Mouse (Mus musculus): ENCODE measurements around the gene Olfr492.

Olfr492 gene

GRCm38 (mm10) chr7:108323574-108323973, at the start of gene Olfr492:
Olfr492 (minus strand) TSS chr7:108323674.
- no peak for DNase-seq

DNA sequence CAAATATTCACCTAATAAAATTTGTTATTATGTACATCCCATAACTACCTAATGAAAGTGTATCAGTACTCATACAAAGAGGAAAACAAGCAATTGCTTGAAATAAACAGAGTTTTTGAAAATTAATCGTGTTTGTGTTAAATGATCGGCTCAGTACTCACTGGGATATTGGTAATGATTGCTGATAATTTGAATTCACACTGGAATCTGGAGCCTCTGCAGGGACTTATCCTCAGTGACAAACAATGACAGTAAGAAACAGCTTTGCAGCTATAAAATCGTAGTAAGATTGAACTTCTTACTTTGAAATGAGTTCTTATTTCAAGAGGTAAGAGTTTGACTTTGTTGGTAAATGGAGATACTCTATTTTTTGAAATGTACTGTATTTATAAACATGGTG, 41.6 kb upstream of the Olfr492 start, which contains the start of gene Olfr494:
Olfr494 (plus strand) TSS at position 301 of the 400 bp plus-strand sequence.
- no peak for DNase-seq

- DNase-seq: no peak
These were observed 23.4 kb upstream of the Olfr492 start, which contains the start of gene Olfr493 for GRCm38 (mm10) chr7:108346879-108347278. Olfr493 (minus strand) TSS chr7:108346979.

GRCm38 (mm10) chr7:108313151-108313550, 10.3 kb downstream of the Olfr492 start, which contains the start of gene Olfr491:
Olfr491 (plus strand) TSS chr7:108313451.
- no peak for DNase-seq

GRCm38 (mm10) chr7:108288834-108289233, 34.6 kb downstream of the Olfr492 start, which contains the start of gene Olfr490:
Olfr490 (minus strand) TSS chr7:108288934.
- no peak for DNase-seq

Measured in cerebellum, adult 9-10 months (tissue).